Mouse (Mus musculus) forebrain, embryonic 11.5 days (tissue): ENCODE measurements at regions not wholly inside any gene's neighbourhood (a gene's known extent, or its start where the extent isn't known, plus 50 kb on each side); places are given as distances from the start of the nearest gene placed in this dataset.

Experiments used
- ATAC-seq: fragments of 200-750 bp; cut with Nextera tagmentation; replicated peaks from 2 replicates; pipeline ENCODE4 v1.8.0; 2017; ENCODE audit warnings: moderate TSS enrichment; ENCODE audit not compliant: low FRiP score
- DNase-seq: peaks from one replicate; pipeline ENCODE4 v3.0.0-alpha.2; 2017; ENCODE audit warnings: low spot score
- H3K27ac ChIP-seq: fragments of 300-500 bp; sonication (generic); 2 replicates; pipeline ENCODE4 v1.5.1; 2014; ENCODE audit warnings: low read depth, low read length
- H3K27me3 ChIP-seq: fragments of 300-500 bp; sonication (generic); 2 replicates; pipeline ENCODE4 v1.6.1; 2014; ENCODE audit warnings: mild to moderate bottlenecking, low read length, mixed read lengths; ENCODE audit not compliant: control insufficient read depth, insufficient read depth
- H3K36me3 ChIP-seq: fragments of 300-500 bp; sonication (generic); 2 replicates; pipeline ENCODE4 v1.6.1; 2014; ENCODE audit warnings: mild to moderate bottlenecking, low read length, moderate library complexity, mixed read lengths; ENCODE audit not compliant: control insufficient read depth, insufficient read depth
- H3K4me1 ChIP-seq: fragments of 300-500 bp; sonication (generic); replicated peaks from 2 replicates; pipeline ENCODE4 v1.6.1; 2014; ENCODE audit warnings: low read length, mixed read lengths; ENCODE audit not compliant: control insufficient read depth, insufficient read depth
- H3K4me2 ChIP-seq: fragments of 300-500 bp; sonication (generic); 2 replicates; pipeline ENCODE4 v1.6.1; 2014; ENCODE audit warnings: low read depth, mild to moderate bottlenecking, low read length, moderate library complexity, mixed read lengths; ENCODE audit not compliant: severe bottlenecking
- H3K4me3 ChIP-seq: fragments of 300-500 bp; sonication (generic); 2 replicates; pipeline ENCODE4 v1.5.1; 2014; ENCODE audit warnings: low read depth, low read length
- H3K9ac ChIP-seq: fragments of 300-500 bp; sonication (generic); 2 replicates; pipeline ENCODE4 v1.6.1; 2014; ENCODE audit warnings: low read length
- H3K9me3 ChIP-seq: fragments of 300-500 bp; sonication (generic); 2 replicates; pipeline ENCODE4 v1.6.1; 2016; ENCODE audit warnings: low read length, mixed read lengths; ENCODE audit not compliant: control insufficient read depth
- WGBS: fragments of 180-500 bp; shearing (Covaris S2); extraction: QIAGEN DNeasy Blood & Tissue Kit; methylation state at CpG from one replicate; pipeline ENCODE4 v1.1.7; 2014; 5-methylcytosine and 5-hydroxymethylcytosine counted together

- no peak overlapping the region for H3K27ac ChIP-seq
- no peaks in the 10 kb centered on the region for H3K27me3 ChIP-seq
- no peak overlapping the region for H3K4me3 ChIP-seq
- no peak overlapping the region for H3K9ac ChIP-seq
- H3K36me3 ChIP-seq = no peaks in the 10 kb centered on the region
- WGBS = 77% methylated on average over 4 of the region's 4 CpGs
- H3K9me3 ChIP-seq = no peaks in the 10 kb centered on the region
- no peak overlapping the region for H3K4me2 ChIP-seq
- DNase-seq (no peak), ATAC-seq (no peak)
- H3K4me1 ChIP-seq = no peaks in the 10 kb centered on the region
Observed at GRCm38 (mm10) chr1:71865670-71866069, 212.7 kb upstream of the Fn1 start.

- H3K4me2 ChIP-seq = no peak overlapping the region
- ATAC-seq = no peak
- 79% methylated on average over 9 of the region's 9 CpGs for WGBS
- no peaks in the 10 kb centered on the region for H3K4me1 ChIP-seq
- H3K27ac ChIP-seq = no peak overlapping the region
- no peaks in the 10 kb centered on the region for H3K9me3 ChIP-seq
- H3K9ac ChIP-seq = no peak overlapping the region
- H3K4me3 ChIP-seq = no peak overlapping the region
- no peak for DNase-seq
- H3K27me3 ChIP-seq = no peaks in the 10 kb centered on the region
- no peaks in the 10 kb centered on the region for H3K36me3 ChIP-seq
Observed at GRCm38 (mm10) chr1:71864749-71865148, 211.7 kb upstream of the Fn1 start.

GRCm38 (mm10) chr1:71853212-71853611, 200.2 kb upstream of the Fn1 start:
- H3K27me3 ChIP-seq = no peaks in the 10 kb centered on the region
- H3K4me1 ChIP-seq = no peaks in the 10 kb centered on the region
- no peak overlapping the region for H3K9ac ChIP-seq
- ATAC-seq (no peak), DNase-seq (no peak)
- no peak overlapping the region for H3K4me2 ChIP-seq
- no peak overlapping the region for H3K4me3 ChIP-seq
- WGBS = 100% methylated on average over 2 of the region's 2 CpGs
- H3K9me3 ChIP-seq = no peaks in the 10 kb centered on the region
- H3K27ac ChIP-seq = no peak overlapping the region
- H3K36me3 ChIP-seq = no peaks in the 10 kb centered on the region

DNA sequence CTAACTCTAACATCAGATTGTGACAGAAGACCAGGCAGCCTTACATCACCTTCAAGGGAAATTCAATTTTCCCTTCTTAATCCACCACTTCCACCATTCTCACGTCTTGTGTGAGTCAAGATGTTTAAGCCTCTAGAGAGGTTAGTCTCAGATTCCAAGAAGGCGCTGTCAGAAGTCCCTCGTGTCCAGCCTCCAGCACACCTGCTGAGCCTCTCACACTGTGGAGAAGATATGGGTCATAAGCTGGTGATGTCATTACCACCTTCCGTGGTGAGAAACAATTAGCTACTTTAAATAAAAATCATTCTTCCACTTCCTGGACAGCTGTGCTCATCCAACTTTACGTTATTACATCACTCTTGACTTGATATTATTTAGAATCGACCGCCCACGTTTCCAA, 198.3 kb upstream of the Fn1 start:
- Histone ChIP-seq H3K4me1 (no peaks in the 10 kb centered on the region), H3K4me2 (no peak overlapping the region), H3K9me3 (no peaks in the 10 kb centered on the region), H3K27ac (no peak overlapping the region), H3K4me3 (no peak overlapping the region), H3K27me3 (no peaks in the 10 kb centered on the region), H3K9ac (no peak overlapping the region), H3K36me3 (no peaks in the 10 kb centered on the region)
- DNase-seq (no peak), ATAC-seq (no peak)
- 83% methylated on average over 8 of the region's 8 CpGs for WGBS

DNA sequence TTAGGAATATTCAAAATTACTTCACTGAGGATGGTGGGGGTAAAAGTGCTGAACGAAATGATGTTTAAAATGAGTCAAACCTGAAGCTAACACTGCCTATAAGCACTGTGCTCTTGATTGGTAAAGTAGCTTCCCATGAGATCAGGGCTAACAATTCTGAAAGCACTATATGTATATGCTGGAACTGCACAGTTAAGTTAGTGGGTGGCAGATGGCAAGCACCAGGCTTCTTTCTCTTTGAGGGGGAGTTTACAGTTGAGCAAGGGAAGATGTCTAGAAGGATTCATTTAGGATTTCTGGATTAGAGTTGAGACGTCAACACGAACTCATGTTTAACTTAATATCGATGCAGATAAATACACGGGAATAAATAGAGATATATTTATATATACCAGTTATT, 195.7 kb upstream of the Fn1 start:
- no peak overlapping the region for H3K4me2 ChIP-seq
- no peak for ATAC-seq
- H3K27me3 ChIP-seq = no peaks in the 10 kb centered on the region
- H3K27ac ChIP-seq = no peak overlapping the region
- H3K4me3 ChIP-seq = no peak overlapping the region
- no peaks in the 10 kb centered on the region for H3K36me3 ChIP-seq
- no peaks in the 10 kb centered on the region for H3K4me1 ChIP-seq
- DNase-seq = no peak
- WGBS = 94% methylated on average over 5 of the region's 5 CpGs
- no peak overlapping the region for H3K9ac ChIP-seq
- H3K9me3 ChIP-seq = no peaks in the 10 kb centered on the region

DNA sequence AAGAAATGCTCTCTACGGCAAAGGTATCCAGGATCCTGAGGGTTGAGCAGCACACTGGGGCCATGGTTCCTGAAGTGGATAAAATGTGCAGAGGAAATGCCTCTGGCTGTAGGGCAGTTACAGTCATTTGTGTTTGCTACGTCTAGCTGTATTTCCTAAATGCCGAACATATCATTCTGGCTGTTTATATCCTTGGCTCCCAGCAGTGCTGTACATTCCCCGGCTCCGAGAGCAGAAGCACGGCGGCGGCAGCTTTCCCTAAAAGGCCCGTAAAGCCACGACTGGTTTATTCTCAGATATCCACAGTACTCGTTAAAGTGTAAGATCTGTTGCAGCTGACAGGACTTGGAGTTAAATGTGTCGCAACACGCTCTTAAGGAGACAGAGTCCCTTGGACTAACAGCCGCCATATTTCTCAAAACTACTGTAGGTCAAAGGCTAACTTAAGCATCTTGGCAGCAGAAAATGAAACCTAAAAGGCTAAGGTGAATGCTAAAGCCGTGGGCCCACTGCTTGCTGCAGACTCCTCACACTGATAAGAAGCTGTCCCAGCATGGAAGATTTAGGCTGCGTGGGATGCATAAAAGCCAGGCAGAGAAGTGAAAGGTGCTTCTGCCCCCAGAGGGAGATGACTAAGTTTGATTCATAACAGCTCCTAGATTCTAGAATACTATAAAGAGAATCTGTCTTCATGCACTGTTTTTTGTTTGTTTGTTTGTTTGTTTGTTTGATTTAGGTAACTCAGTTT, 192.1 kb upstream of the Fn1 start:
- no peak overlapping the region for H3K27ac ChIP-seq
- H3K4me3 ChIP-seq = no peak overlapping the region
- H3K4me2 ChIP-seq = no peak overlapping the region
- no peaks in the 10 kb centered on the region for H3K36me3 ChIP-seq
- no peaks in the 10 kb centered on the region for H3K9me3 ChIP-seq
- DNase-seq = no peak
- WGBS = 87% methylated on average over 16 of the region's 16 CpGs
- no peak for ATAC-seq
- no peaks in the 10 kb centered on the region for H3K4me1 ChIP-seq
- no peak overlapping the region for H3K9ac ChIP-seq
- H3K27me3 ChIP-seq = no peaks in the 10 kb centered on the region

DNA sequence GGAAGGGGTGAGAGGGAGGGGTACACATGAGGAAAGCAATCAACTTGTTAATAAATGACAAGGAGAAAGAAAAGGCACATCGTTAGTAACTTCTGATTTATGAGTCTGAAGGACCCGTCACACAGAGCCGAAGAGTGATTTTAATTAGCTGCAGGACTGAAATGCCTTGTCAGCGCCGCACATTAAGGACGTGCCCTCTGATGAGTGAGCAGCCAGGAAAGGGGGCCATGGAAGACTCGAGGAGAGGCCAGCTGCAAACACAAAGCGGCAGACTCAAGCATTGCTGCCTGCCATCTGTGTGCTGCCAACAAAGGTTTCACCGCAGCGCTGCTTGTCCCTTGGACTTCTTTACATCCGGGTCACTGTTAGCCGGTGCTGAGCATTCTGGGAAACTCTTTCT, 184.8 kb upstream of the Fn1 start:
- peak overlapping the region; percentile 31; the same call in 1 of the 2 replicates for H3K27ac ChIP-seq
- H3K4me3 ChIP-seq = no peak overlapping the region
- H3K4me2 ChIP-seq = no peak overlapping the region
- H3K9ac ChIP-seq = no peak overlapping the region
- H3K27me3 ChIP-seq = no peaks in the 10 kb centered on the region
- no peaks in the 10 kb centered on the region for H3K36me3 ChIP-seq
- no peaks in the 10 kb centered on the region for H3K4me1 ChIP-seq
- H3K9me3 ChIP-seq = no peaks in the 10 kb centered on the region
- ATAC-seq (peak; percentile 78), DNase-seq (peak; percentile 64)
- 40% methylated on average over 12 of the region's 12 CpGs for WGBS

DNA sequence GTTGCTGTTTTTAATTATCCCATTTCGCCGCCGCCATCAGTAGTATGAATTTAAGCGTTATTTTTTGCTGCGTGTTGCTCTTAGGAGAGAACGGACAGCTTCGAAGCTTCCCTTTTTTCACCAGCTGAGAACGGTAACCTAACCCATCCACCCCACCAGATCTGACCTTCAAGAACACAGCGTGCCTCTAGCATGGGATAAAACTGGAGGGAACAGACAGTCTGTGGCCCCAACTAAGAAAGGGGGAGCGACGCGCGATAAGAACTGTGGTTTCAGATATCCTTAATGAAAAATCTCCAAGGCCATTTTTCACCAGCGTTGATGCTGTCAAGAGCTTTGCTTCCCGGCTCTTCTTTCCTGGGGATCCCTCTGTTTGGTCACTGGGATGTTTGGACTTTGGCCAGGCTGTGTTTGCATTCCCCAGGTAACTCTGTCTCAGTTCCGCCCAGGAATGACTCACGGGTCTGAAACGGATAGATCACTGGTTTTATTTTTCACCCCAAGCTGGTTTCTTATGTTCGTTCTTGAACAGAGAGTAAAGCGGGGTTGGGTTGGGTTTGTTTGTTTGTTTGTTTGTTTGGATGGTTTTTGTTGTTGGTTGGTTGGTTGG, 184.1 kb upstream of the Fn1 start:
- WGBS = 89% methylated on average over 20 of the region's 20 CpGs
- Histone ChIP-seq H3K4me1 (no peaks in the 10 kb centered on the region), H3K9ac (no peak overlapping the region), H3K27ac (no peak overlapping the region), H3K4me2 (no peak overlapping the region), H3K36me3 (no peaks in the 10 kb centered on the region), H3K27me3 (no peaks in the 10 kb centered on the region), H3K9me3 (no peaks in the 10 kb centered on the region), H3K4me3 (no peak overlapping the region)
- ATAC-seq (no peak), DNase-seq (no peak)

GRCm38 (mm10) chr1:71830379-71830778, 177.4 kb upstream of the Fn1 start:
- DNase-seq (no peak), ATAC-seq (no peak)
- H3K9me3 ChIP-seq = no peaks in the 10 kb centered on the region
- 92% methylated on average over 6 of the region's 6 CpGs for WGBS
- no peaks in the 10 kb centered on the region for H3K36me3 ChIP-seq
- no peak overlapping the region for H3K9ac ChIP-seq
- H3K4me3 ChIP-seq = no peak overlapping the region
- no peaks in the 10 kb centered on the region for H3K27me3 ChIP-seq
- H3K4me1 ChIP-seq = no peaks in the 10 kb centered on the region
- no peak overlapping the region for H3K27ac ChIP-seq
- no peak overlapping the region for H3K4me2 ChIP-seq
